Mouse (Mus musculus): ENCODE data around the gene Paqr7. TPM values are rescaled to one million over a fixed set of nuclear protein-coding genes. Genes with fewer than 3 reads are reported as not detected.
"Not testable (repeated sequence)": the region's sequence is repeated elsewhere in the genome, so short reads cannot be mapped to it uniquely, and the experiment has no call there.

Gene Paqr7
- total and polyA plus RNA-seq, 3 experiments, result 0.19 to 2.4 TPM; not detected in 1

- peak overlapping the region; percentile 20 for H3K9ac ChIP-seq (ENCODE audit: control insufficient read depth, low read depth, low read length, poor library complexity, severe bottlenecking)
- no peaks in the 10 kb centered on the region for H3K79me2 ChIP-seq (ENCODE audit: control insufficient read depth, insufficient read depth, low read length, poor library complexity)
- no peaks in the 10 kb centered on the region for H3K9me3 ChIP-seq (replicated peaks; ENCODE audit: insufficient read depth, low read length)
- no peak for TF ChIP-seq ETS1 (IDR thresholded peaks at IDR 0.05; ENCODE audit: low read depth, low read length)
- no peak for TF ChIP-seq POLR2AphosphoS2 (IDR thresholded peaks at IDR 0.05; ENCODE audit: low read length)
- no peak for TF ChIP-seq ELF1 (IDR thresholded peaks at IDR 0.05; ENCODE audit: low read depth, low read length)
- TF ChIP-seq HCFC1 (IDR thresholded peaks at IDR 0.05; ENCODE audit: low read depth, low read length), result no peak
- no peak for TF ChIP-seq E2F4 (IDR thresholded peaks at IDR 0.05; ENCODE audit: borderline replicate concordance, low read depth, low read length)
- no peak for TF ChIP-seq ZKSCAN1 (IDR thresholded peaks at IDR 0.05; ENCODE audit: low read depth, low read length)
- TF ChIP-seq MXI1 (IDR thresholded peaks at IDR 0.05; ENCODE audit: low read depth, low read length), result no peak
- TF ChIP-seq UBTF (IDR thresholded peaks at IDR 0.05; ENCODE audit: borderline replicate concordance, insufficient read depth, low read depth, low read length), result no peak
- peaks cover 0 to 18% of the 10 kb centered on the region in 2 experiments; a peak in 2 of 4 replicates for H3K36me3 ChIP-seq (ENCODE audit: control insufficient read depth in 1 of 2, insufficient read depth in 2 of 2, low read length in 2 of 2)
- no peak for DNase-seq (ENCODE audit: low read depth, low spot score)
- H3K27me3 ChIP-seq (ENCODE audit: control insufficient read depth in 1 of 2, insufficient read depth in 2 of 2, low read length in 2 of 2), result no peaks in the 10 kb centered on the region
- no peak overlapping the region for H3K27ac ChIP-seq (ENCODE audit: control insufficient read depth, low read depth, low read length)
- H3K4me1 ChIP-seq (ENCODE audit: control insufficient read depth in 1 of 2, insufficient read depth in 2 of 2, low read length in 2 of 2), result peaks cover 8 to 46% of the 10 kb centered on the region in 2 experiments
- H3K4me3 ChIP-seq (ENCODE audit: control insufficient read depth in 1 of 2, insufficient read depth in 1 of 2, low read depth in 2 of 2, low read length in 2 of 2), result peak overlapping the region; percentile 35 to 51
Measured at GRCm38 (mm10) chr4:134497223-134497622, 726 bp downstream of the Paqr7 start.

GRCm38 (mm10) chr4:134497986-134498731 lies 1.7 kb downstream of the Paqr7 start:
- TF ChIP-seq RCOR1 (IDR thresholded peaks at IDR 0.05; ENCODE audit: low read depth, low read length) (0 out of 2 replicates have a peak, but pooled peaks have one; percentile 28), SIN3A (IDR thresholded peaks at IDR 0.05; ENCODE audit: low read length) (peak; percentile 48; the same call in 1 of the 2 replicates), TCF12 (IDR thresholded peaks at IDR 0.05; ENCODE audit: low read depth, low read length) (peak; percentile 34; the same call in 1 of the 2 replicates), POLR2AphosphoS2 (IDR thresholded peaks at IDR 0.05; ENCODE audit: low read length) (no peak), CHD1 (IDR thresholded peaks at IDR 0.05; ENCODE audit: low read depth, low read length) (no peak), EP300 (IDR thresholded peaks at IDR 0.05; ENCODE audit: low read depth in 1 of 2, low read length in 2 of 2) (0 out of 4 replicates have a peak, but pooled peaks of 1 of the 2 experiments have one; percentile 17), TBP (IDR thresholded peaks at IDR 0.05; ENCODE audit: low read depth, low read length) (no peak), CHD2 (IDR thresholded peaks at IDR 0.05; ENCODE audit: low read length) (no peak), GATA1 (IDR thresholded peaks at IDR 0.05; ENCODE audit: low read depth, low read length) (peak; percentile 63), USF1 (IDR thresholded peaks at IDR 0.05; ENCODE audit: low read depth, low read length) (no peak), USF2 (IDR thresholded peaks at IDR 0.05; ENCODE audit: borderline replicate concordance in 1 of 2, insufficient read depth in 1 of 2, low read depth in 1 of 2, low read length in 2 of 2) (no peak), NRF1 (IDR thresholded peaks at IDR 0.05; ENCODE audit: insufficient read depth, low read depth, low read length, poor library complexity, severe bottlenecking) (no peak)
- Histone ChIP-seq H3K4me3 (ENCODE audit: control insufficient read depth in 1 of 2, insufficient read depth in 1 of 2, low read depth in 2 of 2, low read length in 2 of 2) (no peak overlapping the region), H3K36me3 (ENCODE audit: control insufficient read depth in 1 of 2, insufficient read depth in 2 of 2, low read length in 2 of 2) (peaks cover 0 to 18% of the 10 kb centered on the region in 2 experiments; a peak in 2 of 4 replicates), H3K4me1 (ENCODE audit: control insufficient read depth in 1 of 2, insufficient read depth in 2 of 2, low read length in 2 of 2) (peaks cover 8 to 46% of the 10 kb centered on the region in 2 experiments), H3K9me3 (replicated peaks; ENCODE audit: insufficient read depth, low read length) (no peaks in the 10 kb centered on the region), H3K27me3 (ENCODE audit: control insufficient read depth in 1 of 2, insufficient read depth in 2 of 2, low read length in 2 of 2) (no peaks in the 10 kb centered on the region), H3K79me2 (ENCODE audit: control insufficient read depth, insufficient read depth, low read length, poor library complexity) (no peaks in the 10 kb centered on the region), H3K27ac (ENCODE audit: control insufficient read depth, low read depth, low read length) (no peak overlapping the region), H3K9ac (ENCODE audit: control insufficient read depth, low read depth, low read length, poor library complexity, severe bottlenecking) (no peak overlapping the region)
- DNase-seq (ENCODE audit: low read depth, low spot score), result peak; percentile 65

- not testable (repeated sequence) for DNase-seq (ENCODE audit: low read depth, low spot score); H3K79me2 ChIP-seq (ENCODE audit: control insufficient read depth, insufficient read depth, low read length, poor library complexity); H3K27me3 ChIP-seq (ENCODE audit: control insufficient read depth in 1 of 2, insufficient read depth in 2 of 2, low read length in 2 of 2); H3K9ac ChIP-seq (ENCODE audit: control insufficient read depth, low read depth, low read length, poor library complexity, severe bottlenecking); H3K4me3 ChIP-seq (ENCODE audit: control insufficient read depth in 1 of 2, insufficient read depth in 1 of 2, low read depth in 2 of 2, low read length in 2 of 2); H3K27ac ChIP-seq (ENCODE audit: control insufficient read depth, low read depth, low read length); H3K9me3 ChIP-seq (replicated peaks; ENCODE audit: insufficient read depth, low read length)
- peaks cover 0 to 18% of the 10 kb centered on the region in 2 experiments; a peak in 2 of 4 replicates for H3K36me3 ChIP-seq (ENCODE audit: control insufficient read depth in 1 of 2, insufficient read depth in 2 of 2, low read length in 2 of 2)
- peaks cover 8 to 42% of the 10 kb centered on the region in 2 experiments for H3K4me1 ChIP-seq (ENCODE audit: control insufficient read depth in 1 of 2, insufficient read depth in 2 of 2, low read length in 2 of 2)
Measured at GRCm38 (mm10) chr4:134498983-134499382, 2.5 kb downstream of the Paqr7 start.

Measured in MEL (cell line).